Mouse (Mus musculus): ENCODE results near the gene Zfp871.
"Not testable (repeated sequence)": the region's sequence is repeated elsewhere in the genome, so short reads cannot be mapped to it uniquely, and the experiment has no call there.

Zfp871 gene

GRCm38 (mm10) chr17:32722771-32723170, 65.3 kb downstream of the Zfp871 start:
- H3K36me3 ChIP-seq (ENCODE audit: insufficient read depth, low read length): no peaks in the 10 kb centered on the region
- H3K27me3 ChIP-seq (ENCODE audit: insufficient read depth, low read length): no peaks in the 10 kb centered on the region
- no peak overlapping the region for H3K4me3 ChIP-seq (replicated peaks; ENCODE audit: low read length)
- peaks cover 71% of the 10 kb centered on the region for H3K9me3 ChIP-seq (ENCODE audit: low read length)
- TF ChIP-seq CTCF (conservative IDR thresholded peaks at IDR 0.05; ENCODE audit: low read length): no peak
- TF ChIP-seq NANOG (IDR thresholded peaks at IDR 0.05; ENCODE audit: borderline replicate concordance, low read length): no peak
- TF ChIP-seq POU5F1 (IDR thresholded peaks at IDR 0.05; ENCODE audit: borderline replicate concordance, low read length): no peak
- H3K4me1 ChIP-seq (replicated peaks; ENCODE audit: low read depth, low read length): peaks cover 9% of the 10 kb centered on the region

- peaks cover 77% of the 10 kb centered on the region for H3K9me3 ChIP-seq (ENCODE audit: low read length)
- H3K4me1 ChIP-seq (replicated peaks; ENCODE audit: low read depth, low read length); H3K27me3 ChIP-seq (ENCODE audit: insufficient read depth, low read length); H3K4me3 ChIP-seq (replicated peaks; ENCODE audit: low read length); H3K36me3 ChIP-seq (ENCODE audit: insufficient read depth, low read length): not testable (repeated sequence)
These were observed 65.9 kb downstream of the Zfp871 start for GRCm38 (mm10) chr17:32722151-32722550.

Measured in E14TG2a.4 (cell line).